Mouse (Mus musculus) lung, postnatal 14 days (tissue): ENCODE measurements around the gene Ppm1h.

Experiments used
- DNase-seq: peaks from one replicate; pipeline ENCODE4 v3.0.0; 2021

Gene Ppm1h

GRCm38 (mm10) chr10:122678541-122679436 is at the start of gene Ppm1h:
Gene Ppm1h, plus strand, starts transcription at chr10:122678762.
- peak; percentile 77 for DNase-seq

- DNase-seq: no peak
Measured at GRCm38 (mm10) chr10:122629003-122629402, 49.6 kb upstream of the Ppm1h start.

DNA sequence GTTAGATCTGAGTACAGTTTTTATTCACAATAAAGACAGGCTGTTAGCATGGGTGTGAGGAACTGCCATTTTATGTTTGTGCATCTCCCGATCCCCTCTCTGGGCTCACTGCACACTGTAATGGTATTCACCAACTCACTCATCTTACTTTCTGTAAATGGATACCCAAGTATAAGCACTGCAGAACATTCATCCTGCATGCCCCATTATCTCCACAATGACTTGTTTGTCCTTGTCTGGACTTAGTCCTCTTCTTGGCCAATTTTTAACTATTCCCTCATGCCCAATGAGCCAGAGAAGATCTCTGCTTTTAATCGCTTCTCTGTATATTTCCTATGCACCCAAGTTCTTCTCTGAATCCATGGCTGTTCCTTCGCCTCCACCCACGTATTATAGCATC is 38.7 kb upstream of the Ppm1h start:
- DNase-seq: no peak

DNA sequence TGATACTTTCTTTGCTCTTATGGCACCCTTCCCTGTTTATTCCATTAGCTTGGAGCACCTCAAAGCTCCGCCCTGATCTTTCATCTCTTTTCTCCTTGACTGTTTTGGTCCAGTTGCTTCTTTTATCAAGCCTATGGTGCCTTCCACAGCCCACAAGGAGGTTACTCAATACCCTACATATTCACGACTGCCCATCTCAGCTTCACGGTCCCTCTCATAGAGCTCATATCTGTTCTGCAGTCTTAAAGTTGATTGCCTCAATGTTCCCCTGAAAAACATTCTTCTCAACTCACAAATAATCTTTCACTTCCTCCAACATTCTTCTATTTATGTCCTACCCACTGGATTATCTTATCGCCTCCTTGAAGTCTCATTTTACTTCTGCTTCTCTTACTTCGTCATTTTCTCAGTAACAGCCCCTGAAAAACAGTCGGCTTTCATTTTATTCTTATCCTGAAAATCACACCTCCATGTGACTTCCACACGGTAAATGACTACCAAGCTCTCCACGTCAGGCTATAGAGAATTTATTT is 37.2 kb upstream of the Ppm1h start:
- DNase-seq: no peak

DNA sequence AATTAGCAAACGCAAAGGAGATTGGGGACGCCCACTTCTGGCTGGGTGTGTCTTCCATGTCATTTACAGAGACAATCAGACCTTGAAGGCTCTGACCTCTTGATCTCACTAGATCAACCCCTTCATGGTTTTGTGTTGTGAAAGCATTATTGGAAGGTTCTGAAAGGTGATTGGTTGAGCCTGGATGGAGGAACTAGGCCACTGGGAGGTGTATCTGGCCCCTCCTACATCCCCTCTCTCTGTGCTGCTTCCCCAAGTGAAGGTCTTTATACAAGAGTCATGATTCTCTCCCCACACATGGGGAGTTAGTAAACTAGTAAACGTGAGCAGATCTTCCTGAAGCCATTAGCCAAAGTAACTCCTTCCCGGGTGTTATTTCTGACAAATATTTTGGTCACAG is 36.4 kb upstream of the Ppm1h start:
- DNase-seq: no peak

- no peak for DNase-seq
Measured at GRCm38 (mm10) chr10:122651932-122652331, 26.6 kb upstream of the Ppm1h start.

DNA sequence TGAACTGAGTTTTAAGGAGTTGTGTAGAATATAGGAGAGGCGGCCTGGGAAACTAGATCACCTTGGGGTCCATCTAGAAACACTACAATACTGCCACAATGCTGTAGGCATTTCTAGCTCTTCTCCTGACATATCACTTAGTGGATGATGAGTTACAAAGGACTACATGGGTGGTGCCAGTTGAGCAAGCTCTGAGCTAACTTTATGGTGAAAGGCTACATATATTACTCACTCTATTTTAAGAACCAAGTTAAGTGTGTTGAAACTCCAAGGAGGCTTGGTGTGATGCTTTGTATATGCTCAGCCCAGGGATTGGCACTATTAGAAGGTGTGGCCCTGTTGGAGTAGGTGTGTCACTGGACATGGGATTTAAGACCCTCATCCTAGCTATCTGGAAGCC is 26.0 kb upstream of the Ppm1h start:
- DNase-seq: no peak

GRCm38 (mm10) chr10:122665652-122666051 is 12.9 kb upstream of the Ppm1h start:
- no peak for DNase-seq

DNA sequence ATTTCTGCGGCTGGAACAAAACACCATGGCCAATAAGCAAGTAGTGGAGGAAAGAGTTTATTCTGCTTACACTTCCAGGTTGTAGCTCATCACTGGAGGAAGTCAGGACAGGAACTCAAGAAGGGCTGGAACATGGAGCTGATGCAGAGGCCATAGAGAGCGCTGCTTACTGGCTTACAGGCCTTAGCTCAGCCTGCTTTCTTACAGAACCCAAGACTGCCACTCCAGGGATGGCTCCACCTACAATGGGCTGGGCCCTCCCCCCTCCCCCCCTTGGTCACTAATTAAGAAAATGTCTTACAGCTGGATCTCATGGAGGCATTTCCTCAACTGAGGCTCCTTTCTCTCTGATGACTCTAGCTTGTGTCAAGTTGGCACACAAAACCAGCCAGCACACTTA is 7.3 kb upstream of the Ppm1h start:
- no peak for DNase-seq

- DNase-seq: no peak
Measured at GRCm38 (mm10) chr10:122672044-122672443, 6.5 kb upstream of the Ppm1h start.

GRCm38 (mm10) chr10:122679437-122680045 is 979 bp downstream of the Ppm1h start:
- DNase-seq: peak; percentile 27

DNA sequence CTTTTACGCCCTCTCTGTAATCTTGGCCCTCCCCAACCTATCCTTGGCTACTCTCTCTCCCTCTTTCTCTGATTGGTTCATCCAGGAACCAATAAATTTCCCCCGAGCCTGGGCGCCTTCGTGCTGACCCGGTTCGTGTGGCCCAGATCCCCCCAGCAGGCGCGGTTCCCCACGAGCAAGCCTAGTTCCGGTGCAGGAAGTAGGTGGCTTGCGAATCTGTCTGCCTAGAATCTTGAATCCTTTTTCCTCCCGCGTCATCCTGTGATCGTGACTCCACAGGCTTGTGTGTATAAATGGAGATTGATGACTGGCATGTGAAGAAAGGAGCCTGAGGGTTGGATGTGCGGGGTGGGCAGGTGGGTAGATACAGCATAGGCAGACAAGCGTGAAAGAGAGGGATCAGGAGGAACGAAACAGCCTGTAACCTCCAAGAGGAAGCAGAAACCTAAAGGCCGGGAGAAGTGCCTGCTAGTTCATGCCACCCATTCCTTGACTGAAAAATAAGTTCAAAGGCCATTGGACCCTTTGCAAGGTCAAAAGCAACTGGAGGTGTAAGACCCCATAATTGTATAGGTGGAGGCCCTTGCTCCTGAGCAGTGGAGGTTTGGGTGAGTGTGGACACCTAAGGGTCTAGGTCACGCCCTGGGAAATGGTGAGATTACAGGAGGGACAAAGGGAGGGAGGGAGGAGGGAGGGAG is 2.0 kb downstream of the Ppm1h start:
- DNase-seq: peak; percentile 2

- no peak for DNase-seq
Measured at GRCm38 (mm10) chr10:122681085-122681408, 2.5 kb downstream of the Ppm1h start.

DNA sequence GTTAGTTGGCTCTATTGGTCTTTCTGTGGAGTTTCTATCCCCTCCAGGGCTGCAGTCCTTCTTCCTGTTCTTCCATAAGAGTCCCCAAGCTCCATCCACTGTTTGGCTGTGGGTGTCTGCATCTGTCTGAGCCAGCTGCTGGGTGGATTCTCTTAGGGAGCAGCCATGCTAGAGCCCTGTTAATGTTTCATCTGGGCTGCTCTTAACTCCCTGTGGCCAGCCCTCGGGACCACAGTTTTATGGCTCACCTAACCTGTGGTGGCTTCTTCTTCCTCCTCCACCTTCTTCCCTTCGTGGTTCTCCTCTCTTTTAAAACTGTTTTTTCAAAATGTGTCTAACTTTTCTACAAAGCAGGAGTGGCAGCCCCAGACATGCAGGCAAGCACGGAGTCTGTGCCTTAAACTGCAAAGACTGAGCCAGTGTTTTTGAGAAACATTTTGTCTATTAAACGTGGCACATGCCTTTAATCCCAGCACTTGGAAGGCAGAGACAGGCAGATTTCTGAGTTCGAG is 5.3 kb downstream of the Ppm1h start:
- DNase-seq: no peak

GRCm38 (mm10) chr10:122685297-122685696 is 6.7 kb downstream of the Ppm1h start:
- DNase-seq: no peak

- no peak for DNase-seq
Measured at GRCm38 (mm10) chr10:122685836-122686531, 7.4 kb downstream of the Ppm1h start.

DNA sequence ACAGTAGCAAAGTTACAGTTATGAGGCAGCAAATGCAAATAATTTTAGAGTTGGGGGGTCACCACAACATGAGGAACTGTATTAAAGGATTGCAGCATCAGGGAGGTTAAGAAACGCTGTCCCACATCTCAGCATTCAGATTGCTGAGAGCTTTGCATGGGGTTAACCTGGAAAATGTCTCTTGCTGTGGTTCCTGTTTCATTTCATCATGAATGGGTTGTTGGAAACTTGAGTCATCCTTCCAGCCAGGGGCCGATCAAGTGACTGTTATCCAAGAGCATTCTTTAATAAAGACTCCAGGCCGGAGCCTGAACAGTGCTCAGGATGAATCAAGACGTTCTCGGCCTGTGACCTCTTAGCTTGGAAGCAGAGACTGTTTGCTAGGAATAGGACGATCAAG is 12.1 kb downstream of the Ppm1h start:
- no peak for DNase-seq

DNA sequence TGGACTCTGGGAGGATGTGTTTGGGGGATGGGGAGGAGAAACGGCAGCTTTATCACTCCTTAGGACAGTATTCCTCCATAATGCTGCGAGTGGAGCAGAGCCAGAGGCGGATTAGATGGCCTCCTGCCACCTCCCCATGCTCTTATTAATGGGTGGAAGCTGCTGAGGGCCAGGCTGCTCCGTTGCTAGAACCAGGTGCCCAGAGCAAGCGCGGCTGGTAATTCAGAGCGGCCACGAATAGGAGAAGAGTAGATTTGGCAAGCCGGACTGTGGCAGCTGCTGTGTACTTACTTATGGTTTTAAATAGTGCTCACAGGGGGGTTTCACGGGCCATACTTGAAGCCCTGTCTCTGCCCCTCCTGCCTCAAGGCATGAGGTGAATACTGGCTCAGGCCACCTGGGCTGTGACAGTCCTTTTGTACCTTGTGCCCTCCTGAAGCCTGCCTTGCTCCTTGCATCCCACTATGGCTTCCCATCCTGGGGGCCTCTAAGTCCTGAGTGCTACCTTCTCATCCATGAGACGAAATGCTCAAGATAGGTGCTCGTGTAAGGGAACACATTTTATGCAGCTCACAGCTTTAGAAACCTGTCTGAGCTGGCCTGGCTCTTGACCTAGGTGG is 14.7 kb downstream of the Ppm1h start:
- DNase-seq: no peak

DNA sequence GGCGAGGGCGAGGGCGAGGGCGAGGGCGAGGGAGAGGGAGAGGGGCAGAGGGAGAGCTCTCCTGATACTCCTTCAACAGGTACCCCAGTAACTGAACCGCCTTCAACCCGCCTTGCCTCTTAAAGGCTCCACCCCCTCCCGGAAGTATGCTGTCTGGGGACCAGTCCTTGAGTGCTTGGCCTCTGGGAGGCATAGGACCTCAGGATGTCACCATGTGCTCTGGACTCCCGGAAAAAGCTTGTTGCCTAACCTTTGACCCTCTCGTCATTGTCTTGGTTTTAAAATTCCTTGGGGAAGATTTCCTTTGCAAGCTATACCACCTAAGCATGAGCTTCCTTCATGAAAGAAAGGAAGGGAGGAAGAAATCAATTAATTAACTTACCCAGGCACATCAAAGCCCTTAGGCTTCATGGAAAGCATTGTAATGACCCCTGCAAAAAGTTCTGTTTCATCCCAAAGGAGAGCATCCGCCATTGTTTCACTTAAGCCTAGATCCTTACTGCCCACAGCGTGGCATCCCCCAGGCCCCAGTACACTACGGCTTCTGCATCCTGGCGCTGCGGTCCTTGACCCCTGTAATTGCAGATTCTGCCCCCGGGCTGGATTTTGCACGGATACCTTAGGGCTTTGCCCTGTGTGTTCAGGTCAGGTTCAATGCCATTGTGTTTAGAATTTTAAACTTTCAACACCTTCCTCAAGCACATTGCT is 15.5 kb downstream of the Ppm1h start:
- DNase-seq: no peak

DNA sequence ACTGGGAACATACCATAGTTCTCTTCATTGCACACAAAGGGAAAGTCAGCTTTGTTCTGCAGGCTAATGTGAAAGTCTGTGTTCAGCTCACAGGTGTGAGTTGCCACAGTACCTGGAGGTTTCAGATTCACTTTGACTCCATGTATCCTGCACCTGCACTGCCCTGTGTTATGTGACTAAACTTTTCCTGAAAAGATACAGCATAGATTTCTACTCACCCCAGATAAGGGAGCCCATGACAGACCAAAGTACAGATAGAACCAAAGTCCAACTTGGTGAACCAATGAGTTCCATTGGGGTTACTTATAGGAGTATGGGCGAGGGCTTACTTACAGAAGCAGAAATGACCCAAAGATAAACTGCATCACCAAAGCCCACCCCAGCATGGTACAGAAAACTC is 17.8 kb downstream of the Ppm1h start:
- no peak for DNase-seq

- DNase-seq: no peak
Measured at GRCm38 (mm10) chr10:122698347-122698746, 19.8 kb downstream of the Ppm1h start.

DNA sequence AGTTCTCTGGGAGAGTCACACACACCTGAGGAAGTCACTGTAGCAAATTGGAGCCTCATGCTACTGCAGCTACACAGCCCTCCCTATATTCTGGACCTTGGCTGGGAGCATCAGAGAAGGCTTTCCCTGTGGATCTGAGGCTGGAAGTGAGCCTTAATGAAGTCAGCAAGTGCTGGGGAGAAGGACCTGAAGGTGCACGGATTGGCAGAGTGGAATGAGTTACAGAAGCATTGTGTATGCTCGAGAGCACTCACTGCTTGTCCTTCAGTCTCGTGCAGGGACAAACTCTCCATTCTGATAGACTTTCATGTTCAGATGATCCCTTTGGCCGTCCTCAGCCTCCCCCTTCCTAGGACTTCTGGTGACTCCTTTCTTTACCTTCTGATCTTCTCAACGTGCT is 26.3 kb downstream of the Ppm1h start:
- DNase-seq: no peak
